Mouse (Mus musculus) intestine, embryonic 15.5 days (tissue): ENCODE results near the gene Ltbp3. TPM values are rescaled to one million over a fixed set of nuclear protein-coding genes. Genes with fewer than 3 reads are reported as not detected.

Experiments used
- ATAC-seq: fragments of 200-750 bp; cut with Nextera tagmentation; 2 replicates; pipeline ENCODE4 v1.8.0; 2017; ENCODE audit warnings: moderate TSS enrichment, moderate library complexity
- H3K27ac ChIP-seq: fragments of 300-500 bp; sonication (generic); 2 replicates; pipeline ENCODE4 v1.5.1; 2015; ENCODE audit warnings: mild to moderate bottlenecking, inconsistent platforms
- H3K27me3 ChIP-seq: fragments of 300-500 bp; sonication (generic); replicated peaks from 2 replicates; pipeline ENCODE4 v1.6.1; 2015; ENCODE audit warnings: inconsistent platforms
- H3K36me3 ChIP-seq: fragments of 300-500 bp; sonication (generic); 2 replicates; pipeline ENCODE4 v1.6.1; 2015; ENCODE audit warnings: inconsistent platforms
- H3K4me1 ChIP-seq: fragments of 300-500 bp; sonication (generic); replicated peaks from 2 replicates; pipeline ENCODE4 v1.6.1; 2015; ENCODE audit warnings: inconsistent platforms
- H3K4me2 ChIP-seq: fragments of 300-500 bp; sonication (generic); replicated peaks from 2 replicates; pipeline ENCODE4 v1.6.1; 2015; ENCODE audit warnings: mild to moderate bottlenecking, inconsistent platforms
- H3K4me3 ChIP-seq: fragments of 300-500 bp; sonication (generic); replicated peaks from 2 replicates; pipeline ENCODE4 v1.5.1; 2015; ENCODE audit warnings: inconsistent platforms
- H3K9ac ChIP-seq: fragments of 300-500 bp; sonication (generic); 2 replicates; pipeline ENCODE4 v1.6.1; 2015; ENCODE audit warnings: inconsistent platforms
- H3K9me3 ChIP-seq: fragments of 300-500 bp; sonication (generic); 2 replicates; pipeline ENCODE4 v1.6.1; 2016; ENCODE audit warnings: inconsistent platforms
- WGBS: fragments of 180-500 bp; shearing (Covaris S2); methylation state at CpG from one replicate; pipeline ENCODE4 v1.1.7; 2015; 5-methylcytosine and 5-hydroxymethylcytosine counted together
- polyA plus RNA-seq: library from polyadenylated mRNA; unstranded; fragments of >200 nt; fragmentation: Nextera tagmentation; extraction: Ambion mirVana; gene quantifications from 2 replicates; pipeline ENCODE4 v1.2.1, GENCODE M21; 2015

Ltbp3 gene
- polyA plus RNA-seq, 1 experiment from 2014 or later: 21.7 TPM

DNA sequence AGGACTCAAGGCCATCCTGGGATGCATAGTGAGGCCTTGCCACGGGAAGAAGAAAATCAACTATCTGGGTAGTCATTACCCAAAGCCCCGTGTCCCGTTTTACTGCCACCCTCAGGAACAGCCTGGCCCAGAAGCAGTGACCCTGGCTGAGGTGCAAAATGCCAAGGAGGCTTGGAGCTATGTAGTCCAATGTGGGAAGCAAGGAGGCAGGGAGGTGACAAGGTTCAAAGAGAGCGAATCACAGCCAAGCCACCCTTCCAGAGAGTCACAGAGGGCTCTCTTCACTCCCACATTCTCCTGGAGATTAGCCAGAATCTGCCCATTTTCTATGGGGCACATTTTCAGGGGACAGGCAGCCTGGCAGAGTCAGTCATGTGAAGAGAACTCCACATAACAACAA lies 26.6 kb downstream of the Ltbp3 start:
- Histone ChIP-seq H3K27me3 (no peaks in the 10 kb centered on the region), H3K9me3 (no peaks in the 10 kb centered on the region), H3K36me3 (peaks cover 45% of the 10 kb centered on the region), H3K9ac (no peak overlapping the region), H3K27ac (no peak overlapping the region), H3K4me1 (peaks cover 12% of the 10 kb centered on the region), H3K4me2 (no peak overlapping the region), H3K4me3 (no peak overlapping the region)
- ATAC-seq: no peak
- 89% methylated on average over 4 of the region's 4 CpGs for WGBS

DNA sequence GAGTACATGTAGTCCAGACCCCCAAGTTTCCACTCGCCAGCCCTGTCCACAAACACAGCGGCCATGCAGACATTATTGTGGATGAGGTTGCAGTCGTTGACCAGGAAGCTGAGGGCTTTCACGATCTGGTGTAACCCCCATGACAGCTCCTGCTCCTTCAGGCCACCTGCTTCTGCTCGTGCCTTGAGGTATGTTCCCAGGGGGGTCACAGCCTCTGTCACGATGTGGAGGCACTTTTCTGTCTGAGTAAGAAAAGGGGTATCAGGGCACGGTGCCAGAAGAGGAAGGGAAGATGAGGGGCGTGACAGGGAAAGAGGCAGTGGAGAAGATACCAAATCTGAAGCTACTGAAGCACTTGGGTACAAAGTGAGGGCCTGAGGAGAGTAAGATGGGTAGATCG lies 29.6 kb downstream of the Ltbp3 start:
- peak overlapping the region; percentile 79; the same call in 1 of the 2 replicates for H3K27ac ChIP-seq
- peak overlapping the region; percentile 90 for H3K4me2 ChIP-seq
- no peak for ATAC-seq
- 40% methylated on average over 9 of the region's 9 CpGs for WGBS
- H3K9me3 ChIP-seq: no peaks in the 10 kb centered on the region
- H3K9ac ChIP-seq: peak overlapping the region; percentile 91
- peak overlapping the region; percentile 80 for H3K4me3 ChIP-seq
- no peaks in the 10 kb centered on the region for H3K27me3 ChIP-seq
- peaks cover 21% of the 10 kb centered on the region for H3K36me3 ChIP-seq
- H3K4me1 ChIP-seq: peaks cover 12% of the 10 kb centered on the region

DNA sequence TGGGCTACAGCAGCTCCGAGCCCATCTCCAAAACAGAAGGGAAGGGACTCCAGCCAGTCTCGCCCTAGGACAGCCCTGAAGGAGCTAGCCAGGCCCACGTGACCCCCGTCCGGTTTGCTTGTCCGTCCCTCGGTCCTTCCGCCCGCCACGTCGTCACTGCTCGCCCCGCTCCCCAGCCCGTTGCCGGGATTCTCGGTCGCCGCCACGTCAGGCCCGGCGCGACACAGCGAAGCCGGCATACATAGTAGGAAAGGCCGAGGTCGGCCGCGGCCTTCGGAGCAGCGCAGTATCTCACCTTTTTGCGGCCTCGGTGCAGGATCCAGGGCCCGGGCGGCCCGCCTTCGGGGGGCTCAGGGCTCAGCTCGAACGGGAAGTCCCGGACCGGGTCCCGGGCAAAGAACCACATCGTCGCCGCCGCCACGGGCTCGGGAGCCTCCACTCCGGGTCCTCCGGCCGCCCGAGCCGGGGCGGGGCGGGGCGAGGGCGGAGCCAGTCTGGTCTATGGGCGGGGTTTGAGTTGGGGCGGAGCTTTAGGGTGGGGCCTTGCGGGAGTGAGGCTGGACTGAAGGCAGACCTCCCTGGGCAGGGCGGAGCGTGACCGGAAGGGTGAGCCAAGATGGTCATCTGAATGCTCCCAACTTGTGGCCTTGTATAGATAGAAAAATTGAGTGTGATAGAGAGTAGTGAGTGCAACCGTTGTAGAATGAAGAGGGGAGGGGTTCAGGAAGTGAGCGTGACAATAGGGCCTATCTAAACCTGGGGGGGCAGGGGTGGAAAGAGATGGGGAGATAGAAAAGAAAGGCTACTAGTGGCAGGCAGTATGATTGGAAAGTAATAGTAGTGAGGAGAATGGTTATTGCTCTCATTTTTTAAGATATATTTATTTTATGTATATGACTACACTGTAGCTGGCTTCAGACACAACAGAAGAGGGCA lies 30.5 kb downstream of the Ltbp3 start, which contains the start of gene Scyl1:
Scyl1 (minus strand) TSS at position 495 of the 936 bp plus-strand sequence.
- under 1% methylated on average over 64 of the region's 64 CpGs for whole genome bisulfite sequencing
- ATAC-seq: peak; percentile 99
- Histone ChIP-seq H3K9me3 (no peaks in the 10 kb centered on the region), H3K4me3 (peak within 1 kb of the TSS; percentile 80), H3K4me1 (peaks cover 12% of the 10 kb centered on the region), H3K4me2 (peak within 1 kb of the TSS; percentile 90), H3K27me3 (no peaks in the 10 kb centered on the region), H3K27ac (peak within 1 kb of the TSS; percentile 79; the same call in 1 of the 2 replicates), H3K36me3 (peaks cover 13% of the 10 kb centered on the region; the same call in 1 of the 2 replicates), H3K9ac (peak within 1 kb of the TSS; percentile 91)

DNA sequence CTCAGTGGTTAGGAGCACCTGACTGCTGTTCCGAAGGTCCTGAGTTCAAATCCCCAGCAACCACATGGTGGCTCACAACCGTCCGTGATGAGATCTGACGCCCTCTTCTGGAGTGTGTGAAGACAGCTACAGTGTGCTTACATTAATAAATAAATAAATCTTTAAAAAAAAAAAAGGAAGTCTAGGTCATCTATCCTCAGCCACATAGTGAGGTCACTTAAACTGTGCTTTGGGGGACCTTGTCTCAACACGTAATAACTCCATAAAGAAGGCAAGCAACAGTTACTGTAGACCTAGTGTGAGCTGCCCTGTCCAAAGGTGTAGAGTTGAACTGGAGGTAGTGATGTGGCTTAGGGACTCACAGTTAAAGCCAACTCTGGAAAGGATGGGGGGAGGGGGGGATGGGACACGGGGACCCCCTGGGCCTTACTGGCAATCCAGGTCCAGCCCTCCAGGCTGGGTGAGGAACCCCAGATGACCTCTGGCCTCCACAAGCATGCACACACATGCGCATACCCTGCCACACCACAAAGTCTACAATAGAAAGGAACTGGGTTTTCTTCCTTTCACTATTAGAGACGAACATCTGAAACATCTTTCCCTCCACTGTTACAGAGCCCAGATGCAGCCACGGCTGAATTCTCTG lies 36.8 kb downstream of the Ltbp3 start:
- no peaks in the 10 kb centered on the region for H3K27me3 ChIP-seq
- no peak overlapping the region for H3K4me3 ChIP-seq
- H3K9ac ChIP-seq: no peak overlapping the region
- 74% methylated on average over 9 of the region's 9 CpGs for whole genome bisulfite sequencing
- no peak overlapping the region for H3K27ac ChIP-seq
- H3K36me3 ChIP-seq: no peaks in the 10 kb centered on the region
- H3K4me2 ChIP-seq: no peak overlapping the region
- ATAC-seq: no peak
- no peaks in the 10 kb centered on the region for H3K9me3 ChIP-seq
- H3K4me1 ChIP-seq: no peaks in the 10 kb centered on the region

DNA sequence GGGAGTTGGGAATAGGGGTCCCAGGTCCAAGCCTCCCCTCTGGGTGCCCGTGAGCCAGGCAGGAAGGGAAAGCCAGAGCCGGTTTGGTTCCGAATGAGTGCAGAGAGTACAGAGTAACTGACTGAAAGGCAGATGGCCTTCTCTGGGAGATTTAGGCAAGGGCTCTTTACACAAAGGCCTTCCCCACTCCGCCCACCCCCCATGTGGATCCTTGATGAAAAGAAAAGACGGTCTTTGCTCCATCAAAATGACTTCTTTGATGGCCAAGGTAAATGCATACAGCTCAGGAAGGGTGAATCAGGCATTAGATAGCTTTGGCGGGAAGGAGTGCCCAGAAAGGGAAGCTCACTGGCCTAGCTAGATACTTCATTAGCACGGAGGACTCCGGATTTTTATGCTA lies 37.6 kb downstream of the Ltbp3 start:
- no peak overlapping the region for H3K27ac ChIP-seq
- H3K4me2 ChIP-seq: no peak overlapping the region
- H3K9me3 ChIP-seq: no peaks in the 10 kb centered on the region
- 58% methylated on average over 8 of the region's 8 CpGs for WGBS
- no peaks in the 10 kb centered on the region for H3K36me3 ChIP-seq
- H3K4me3 ChIP-seq: no peak overlapping the region
- H3K27me3 ChIP-seq: no peaks in the 10 kb centered on the region
- H3K4me1 ChIP-seq: no peaks in the 10 kb centered on the region
- ATAC-seq: no peak
- H3K9ac ChIP-seq: no peak overlapping the region

DNA sequence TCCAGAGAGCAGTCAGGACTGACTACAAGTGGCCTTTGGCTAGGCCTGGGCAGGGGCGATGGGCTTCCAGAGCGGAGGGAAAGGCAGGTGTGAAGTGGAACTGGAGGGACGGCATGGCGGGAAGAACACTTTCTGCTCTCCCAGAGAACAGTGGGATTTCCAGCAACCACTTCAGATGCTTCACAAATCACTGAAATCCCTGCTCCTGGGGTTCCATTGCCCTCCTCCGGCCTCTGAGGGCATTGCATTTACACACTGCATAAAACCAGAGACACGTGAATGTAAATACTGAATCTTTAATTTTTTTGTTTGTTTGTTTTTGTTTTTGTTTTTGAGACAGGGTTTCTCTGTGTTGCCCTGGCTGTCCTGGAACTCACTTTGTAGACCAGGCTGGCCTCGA lies 39.5 kb downstream of the Ltbp3 start:
- Histone ChIP-seq H3K4me2 (no peak overlapping the region), H3K4me3 (no peak overlapping the region), H3K36me3 (no peaks in the 10 kb centered on the region), H3K27me3 (no peaks in the 10 kb centered on the region), H3K4me1 (no peaks in the 10 kb centered on the region), H3K9ac (no peak overlapping the region), H3K27ac (no peak overlapping the region), H3K9me3 (no peaks in the 10 kb centered on the region)
- ATAC-seq: no peak
- WGBS: 64% methylated on average over 7 of the region's 7 CpGs

DNA sequence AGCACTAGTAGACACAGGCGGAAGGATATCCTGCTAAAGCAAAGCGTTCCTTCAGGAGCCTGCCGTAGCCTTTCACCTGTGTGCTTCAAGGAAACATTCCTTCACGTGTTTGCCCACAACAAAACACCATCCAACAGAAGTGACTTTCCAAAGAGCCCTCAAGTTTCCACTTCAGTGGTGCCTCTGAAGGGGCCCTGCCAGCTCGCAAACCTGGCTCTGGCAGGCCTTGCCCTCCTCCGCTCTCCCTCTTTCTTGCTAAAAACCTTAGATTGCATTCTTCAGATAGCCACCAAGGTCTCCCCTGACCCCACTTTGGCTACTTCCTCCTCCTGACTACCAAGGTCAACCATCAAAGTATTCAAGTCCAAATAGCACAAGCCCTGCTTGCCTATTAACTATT lies 40.8 kb downstream of the Ltbp3 start:
- ATAC-seq: no peak
- no peaks in the 10 kb centered on the region for H3K27me3 ChIP-seq
- H3K9ac ChIP-seq: no peak overlapping the region
- no peak overlapping the region for H3K4me3 ChIP-seq
- H3K9me3 ChIP-seq: no peaks in the 10 kb centered on the region
- no peaks in the 10 kb centered on the region for H3K36me3 ChIP-seq
- H3K4me1 ChIP-seq: no peaks in the 10 kb centered on the region
- 82% methylated on average over 6 of the region's 6 CpGs for WGBS
- H3K4me2 ChIP-seq: no peak overlapping the region
- H3K27ac ChIP-seq: no peak overlapping the region

DNA sequence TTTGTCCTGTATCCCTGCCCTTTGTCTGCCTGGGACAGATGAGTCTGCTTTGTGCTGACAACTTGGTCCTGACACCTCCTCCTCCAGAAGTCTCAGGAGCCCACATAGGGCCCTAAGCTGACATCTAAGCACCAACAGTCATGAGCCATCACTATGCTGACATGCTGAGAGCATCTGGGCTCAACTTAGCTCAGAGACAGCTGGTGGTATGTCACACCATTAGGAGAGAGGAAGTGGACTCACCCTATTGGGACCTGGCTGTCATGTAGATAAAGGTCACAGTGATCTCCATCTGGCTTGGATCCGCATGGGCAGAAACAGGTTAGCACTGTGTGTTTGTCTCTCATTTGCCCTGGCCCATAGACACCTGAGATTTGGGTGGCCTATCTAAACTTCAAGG lies 41.4 kb downstream of the Ltbp3 start:
- H3K4me3 ChIP-seq: no peak overlapping the region
- H3K9me3 ChIP-seq: no peaks in the 10 kb centered on the region
- no peaks in the 10 kb centered on the region for H3K36me3 ChIP-seq
- no peaks in the 10 kb centered on the region for H3K4me1 ChIP-seq
- no peak overlapping the region for H3K27ac ChIP-seq
- no peak for ATAC-seq
- WGBS: 89% methylated on average over 1 of the region's 1 CpGs
- no peaks in the 10 kb centered on the region for H3K27me3 ChIP-seq
- no peak overlapping the region for H3K9ac ChIP-seq
- no peak overlapping the region for H3K4me2 ChIP-seq

DNA sequence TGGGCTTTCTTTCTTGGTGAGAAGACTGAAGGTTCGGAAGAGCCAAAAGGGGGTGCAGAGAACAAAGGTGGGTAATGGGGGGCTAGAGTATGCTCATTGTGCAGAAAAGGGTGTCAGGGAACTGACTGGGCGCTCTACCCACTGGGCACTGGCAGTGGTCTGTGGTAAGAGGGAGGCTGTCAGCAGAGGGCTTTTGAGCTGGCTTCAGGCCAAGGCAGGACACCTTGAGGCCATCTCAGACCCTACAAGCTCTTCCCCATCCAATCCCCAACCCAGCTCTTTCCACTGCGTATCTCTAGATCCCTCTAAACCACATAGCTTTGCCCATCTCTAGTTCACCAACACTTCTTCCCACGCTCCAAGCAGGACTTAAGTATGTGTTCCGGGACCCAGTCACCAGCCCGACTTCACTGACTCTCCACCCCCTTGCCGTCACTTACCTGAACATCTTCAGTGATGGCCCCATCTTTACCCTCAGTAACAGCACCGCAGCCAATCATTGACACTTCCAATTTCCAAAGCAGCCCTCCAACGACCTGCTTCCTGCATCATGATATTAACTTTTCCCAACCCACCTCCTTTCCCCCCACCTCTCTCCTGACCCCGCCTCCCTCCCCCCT lies 44.4 kb downstream of the Ltbp3 start:
- Histone ChIP-seq H3K27me3 (no peaks in the 10 kb centered on the region), H3K36me3 (no peaks in the 10 kb centered on the region), H3K4me1 (no peaks in the 10 kb centered on the region), H3K4me2 (no peak overlapping the region), H3K9me3 (no peaks in the 10 kb centered on the region), H3K9ac (no peak overlapping the region), H3K4me3 (no peak overlapping the region), H3K27ac (no peak overlapping the region)
- 63% methylated on average over 10 of the region's 10 CpGs for WGBS
- ATAC-seq: no peak

DNA sequence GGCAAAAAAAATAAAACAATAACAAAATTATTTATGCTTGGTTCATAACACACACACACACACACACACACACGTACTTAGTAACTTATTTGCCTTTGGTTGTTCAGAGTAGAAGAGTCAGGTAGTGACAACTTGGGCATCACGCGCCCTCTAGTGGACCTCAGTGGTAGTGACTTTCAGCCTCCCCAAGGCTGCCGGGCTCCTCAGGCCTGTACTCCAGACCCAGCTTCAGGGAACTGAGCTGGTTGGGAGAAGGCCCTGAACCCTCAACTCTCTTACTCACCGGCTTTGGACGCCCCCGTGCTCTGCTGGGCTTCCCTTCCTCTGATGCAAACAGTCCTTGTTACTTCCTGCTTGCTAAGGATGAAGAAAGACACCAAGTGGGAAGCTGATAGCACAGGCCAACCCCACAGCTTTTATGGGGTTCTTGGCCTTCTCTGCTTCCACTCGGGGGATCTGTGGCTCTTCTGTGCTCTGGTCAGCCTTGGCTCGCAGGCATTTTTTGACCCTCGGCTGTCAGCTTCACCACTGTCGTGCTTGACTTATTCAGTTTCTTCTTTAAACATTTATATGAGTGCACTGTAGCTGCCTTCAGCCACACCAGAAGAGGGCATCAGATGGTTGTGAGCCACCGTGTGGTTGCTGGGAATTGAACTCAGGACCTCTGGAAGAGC lies 45.9 kb downstream of the Ltbp3 start:
- H3K9me3 ChIP-seq: no peaks in the 10 kb centered on the region
- no peak overlapping the region for H3K4me3 ChIP-seq
- H3K4me2 ChIP-seq: no peak overlapping the region
- H3K4me1 ChIP-seq: no peaks in the 10 kb centered on the region
- H3K36me3 ChIP-seq: no peaks in the 10 kb centered on the region
- H3K27me3 ChIP-seq: no peaks in the 10 kb centered on the region
- no peak overlapping the region for H3K27ac ChIP-seq
- peak; percentile 90 for ATAC-seq
- 9% methylated on average over 12 of the region's 12 CpGs for WGBS
- H3K9ac ChIP-seq: no peak overlapping the region

DNA sequence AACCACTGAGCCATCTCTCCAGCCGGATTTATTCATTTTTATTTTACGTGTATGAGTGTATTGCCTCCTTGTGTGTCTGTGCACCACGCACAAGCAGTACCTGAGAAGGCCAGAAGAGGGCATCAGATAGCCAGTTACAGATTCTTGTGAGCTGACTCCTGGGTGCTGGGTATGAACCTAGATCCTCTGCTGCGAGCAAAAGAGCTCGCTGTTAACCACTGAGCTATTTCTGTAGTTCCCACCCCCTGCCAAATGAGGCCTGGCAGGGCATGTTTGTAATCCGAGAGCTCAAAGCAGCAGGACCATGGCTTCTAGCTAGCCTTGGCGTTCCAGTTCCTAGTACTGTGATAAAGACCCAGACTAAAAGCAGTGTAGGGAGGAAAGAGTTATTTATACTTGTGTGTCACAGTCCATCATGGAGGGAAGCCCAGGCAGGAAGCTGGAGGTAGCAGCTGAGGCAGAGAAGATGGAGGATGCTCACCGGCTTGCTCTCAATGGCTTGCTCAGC lies 46.5 kb downstream of the Ltbp3 start:
- H3K27ac ChIP-seq: no peak overlapping the region
- H3K9ac ChIP-seq: no peak overlapping the region
- no peaks in the 10 kb centered on the region for H3K36me3 ChIP-seq
- peak; percentile 59 for ATAC-seq
- 19% methylated on average over 8 of the region's 8 CpGs for WGBS
- no peak overlapping the region for H3K4me3 ChIP-seq
- no peaks in the 10 kb centered on the region for H3K9me3 ChIP-seq
- no peak overlapping the region for H3K4me2 ChIP-seq
- H3K27me3 ChIP-seq: no peaks in the 10 kb centered on the region
- H3K4me1 ChIP-seq: no peaks in the 10 kb centered on the region

DNA sequence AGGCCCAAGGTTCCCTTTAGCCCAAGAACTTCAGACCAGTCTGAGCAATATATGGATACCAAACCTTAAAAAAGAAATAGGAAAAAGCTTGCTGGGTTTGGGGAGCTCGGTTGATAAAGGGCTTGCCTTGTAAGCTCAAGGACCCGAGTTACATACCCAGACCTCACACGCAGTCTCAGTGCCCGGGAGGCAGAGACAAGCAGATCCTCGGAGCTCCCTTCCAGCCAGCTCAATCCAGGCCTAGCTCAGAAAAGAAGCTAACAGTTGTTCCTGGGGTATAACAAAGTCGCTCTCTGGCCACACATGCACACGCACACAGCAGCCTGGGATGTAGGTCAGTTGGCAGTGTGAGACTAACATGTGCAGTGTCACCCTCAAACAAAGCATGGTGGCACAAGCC lies 47.2 kb downstream of the Ltbp3 start:
- Histone ChIP-seq H3K36me3 (no peaks in the 10 kb centered on the region), H3K27ac (no peak overlapping the region), H3K4me1 (no peaks in the 10 kb centered on the region), H3K4me2 (no peak overlapping the region), H3K9me3 (no peaks in the 10 kb centered on the region), H3K27me3 (no peaks in the 10 kb centered on the region), H3K4me3 (no peak overlapping the region), H3K9ac (no peak overlapping the region)
- ATAC-seq: no peak
- WGBS: 84% methylated on average over 7 of the region's 7 CpGs
